Mouse (Mus musculus): ENCODE results near the gene 1500009L16Rik. TPM values are rescaled to one million over a fixed set of nuclear protein-coding genes. Genes with fewer than 3 reads are reported as not detected.

Gene 1500009L16Rik
- 36.3 and 36.6 TPM in 2 replicates for polyA plus RNA-seq (2015; fragmentation: Nextera tagmentation; extraction: Ambion mirVana)

DNA sequence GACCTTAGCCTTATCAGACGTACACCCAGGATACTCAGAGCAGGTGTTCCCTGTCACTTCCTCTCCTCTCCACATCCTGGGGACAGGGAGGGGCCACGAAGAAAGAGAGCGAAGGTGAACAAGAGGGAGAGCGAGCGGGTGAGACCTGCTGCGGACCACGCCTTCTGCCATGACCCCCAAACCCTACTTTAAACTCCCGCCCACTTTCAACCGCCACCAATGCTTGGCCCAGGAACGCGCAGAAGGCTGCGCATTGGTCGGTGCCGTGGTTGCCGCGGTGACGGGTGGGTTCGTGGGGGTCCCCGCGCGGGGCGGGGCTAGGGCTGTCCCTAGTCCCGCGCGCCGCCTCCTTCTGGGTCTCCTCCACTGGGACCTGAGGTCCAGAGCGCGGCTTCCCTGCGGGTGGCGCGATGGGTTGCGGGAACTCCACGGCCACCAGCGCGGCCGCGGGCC is at the start of gene 1500009L16Rik:
1500009L16Rik (plus strand) TSS at position 287 of the 453 bp plus-strand sequence.
- under 1% methylated on average over 37 of the region's 37 CpGs for WGBS
- H3K4me1 ChIP-seq: peaks cover 20% of the 10 kb centered on the region
- peak within 1 kb of the TSS; percentile 77 for H3K4me3 ChIP-seq (replicated peaks)
- peaks cover 3% of the 10 kb centered on the region; the same call in 1 of the 2 replicates for H3K9me3 ChIP-seq (replicated peaks)
- H3K27me3 ChIP-seq: no peaks in the 10 kb centered on the region
- H3K27ac ChIP-seq: peak within 1 kb of the TSS; percentile 13; the same call in 1 of the 2 replicates
- peak; percentile 98 for ATAC-seq (replicated peaks; ENCODE audit: low FRiP score)
- H3K36me3 ChIP-seq: no peaks in the 10 kb centered on the region
- H3K9ac ChIP-seq: peak within 1 kb of the TSS; percentile 58
- peak within 1 kb of the TSS; percentile 89 for H3K4me2 ChIP-seq

GRCm38 (mm10) chr10:83681334-83681733 is 41.3 kb upstream of the 1500009L16Rik start:
- no peak overlapping the region for H3K4me2 ChIP-seq
- no peaks in the 10 kb centered on the region for H3K9me3 ChIP-seq (replicated peaks)
- ATAC-seq (replicated peaks; ENCODE audit: low FRiP score): no peak
- 86% methylated on average over 12 of the region's 12 CpGs for WGBS
- no peaks in the 10 kb centered on the region for H3K4me1 ChIP-seq
- H3K4me3 ChIP-seq (replicated peaks): no peak overlapping the region
- no peaks in the 10 kb centered on the region for H3K36me3 ChIP-seq
- no peak overlapping the region for H3K9ac ChIP-seq
- H3K27me3 ChIP-seq: no peaks in the 10 kb centered on the region
- H3K27ac ChIP-seq: no peak overlapping the region

DNA sequence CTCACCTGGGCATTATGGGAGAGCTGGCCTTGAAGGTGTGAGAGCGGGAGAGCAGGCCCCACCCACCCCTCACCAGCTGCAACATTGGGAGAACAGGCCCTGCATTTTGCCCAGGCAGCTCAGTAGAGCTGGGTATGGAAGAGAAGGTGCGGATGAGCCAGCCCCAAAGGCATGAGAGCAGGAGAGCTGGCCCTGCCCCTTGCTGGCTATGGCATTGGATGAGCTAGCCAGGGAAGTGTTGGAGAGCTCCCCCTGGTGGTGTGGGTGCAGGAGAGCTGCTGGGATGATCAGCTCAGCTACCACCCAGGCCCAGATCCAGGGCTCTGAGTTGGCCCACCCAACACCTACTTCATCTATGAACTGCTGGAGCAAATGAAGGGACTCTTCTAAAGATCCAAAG is 34.5 kb upstream of the 1500009L16Rik start:
- Histone ChIP-seq H3K9ac (no peak overlapping the region), H3K4me3 (replicated peaks) (no peak overlapping the region), H3K36me3 (no peaks in the 10 kb centered on the region), H3K27me3 (no peaks in the 10 kb centered on the region), H3K9me3 (replicated peaks) (no peaks in the 10 kb centered on the region), H3K4me1 (no peaks in the 10 kb centered on the region), H3K27ac (no peak overlapping the region), H3K4me2 (no peak overlapping the region)
- ATAC-seq (replicated peaks; ENCODE audit: low FRiP score): no peak
- 92% methylated on average over 2 of the region's 2 CpGs for WGBS

DNA sequence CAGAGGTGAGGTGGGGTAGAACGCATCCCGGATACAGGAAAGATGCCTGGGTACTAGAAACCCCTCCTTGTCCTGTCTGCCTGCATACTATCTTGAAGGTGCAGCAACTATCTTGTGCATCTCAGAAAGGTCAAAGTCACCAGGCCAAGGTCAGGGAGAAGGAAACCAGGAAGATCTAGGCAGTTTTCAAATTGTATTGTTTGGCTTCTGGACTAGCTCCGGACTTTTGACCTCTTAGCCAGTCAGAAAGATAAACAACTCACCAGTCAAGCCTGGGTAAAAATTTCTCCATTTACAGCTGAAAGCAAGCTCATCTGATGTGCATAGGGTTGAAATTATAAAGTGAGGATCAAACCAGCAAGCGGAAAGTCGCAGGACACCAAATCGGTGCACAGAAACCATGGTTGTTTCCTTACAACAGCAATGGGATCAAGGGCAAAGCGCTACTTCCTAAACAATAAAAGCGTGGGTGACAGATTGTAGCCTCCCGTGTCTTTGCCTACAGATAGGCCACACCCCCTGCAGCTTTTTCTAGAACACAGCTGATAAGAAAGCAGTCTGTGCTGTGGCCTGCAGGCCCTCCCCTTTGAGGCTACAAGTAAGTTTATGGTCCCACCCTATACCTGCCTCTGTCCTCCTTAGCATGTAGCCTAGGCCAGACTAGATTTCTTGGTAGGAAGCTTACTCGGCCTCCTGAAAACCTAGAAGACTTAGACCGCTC is 30.3 kb upstream of the 1500009L16Rik start:
- ATAC-seq (replicated peaks; ENCODE audit: low FRiP score): no peak
- Histone ChIP-seq H3K4me2 (no peak overlapping the region), H3K9ac (no peak overlapping the region), H3K27ac (no peak overlapping the region), H3K4me1 (no peaks in the 10 kb centered on the region), H3K9me3 (replicated peaks) (no peaks in the 10 kb centered on the region), H3K27me3 (no peaks in the 10 kb centered on the region), H3K36me3 (no peaks in the 10 kb centered on the region), H3K4me3 (replicated peaks) (no peak overlapping the region)
- 78% methylated on average over 11 of the region's 11 CpGs for WGBS

DNA sequence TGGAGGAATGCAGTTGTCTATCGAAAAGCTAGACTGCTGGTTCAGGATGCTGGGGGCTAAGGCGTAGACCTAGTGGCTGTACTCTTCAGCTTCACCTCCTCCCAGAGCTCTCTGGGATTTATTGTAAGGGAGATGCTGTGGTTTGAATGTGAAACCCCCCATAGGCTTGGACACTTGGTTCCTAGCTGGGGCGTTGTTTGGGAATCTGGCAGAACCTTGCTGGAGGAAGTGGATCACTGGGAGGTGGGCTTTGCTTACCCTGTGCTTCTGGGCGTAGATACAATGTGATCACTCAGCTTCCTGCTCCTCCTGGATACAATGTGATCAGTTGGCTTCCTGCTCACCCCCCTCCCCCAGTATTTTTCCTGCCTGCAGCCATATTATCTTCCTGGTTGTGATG is 26.4 kb upstream of the 1500009L16Rik start:
- Histone ChIP-seq H3K4me1 (no peaks in the 10 kb centered on the region), H3K27me3 (no peaks in the 10 kb centered on the region), H3K9me3 (replicated peaks) (no peaks in the 10 kb centered on the region), H3K4me2 (no peak overlapping the region), H3K9ac (no peak overlapping the region), H3K27ac (no peak overlapping the region), H3K4me3 (replicated peaks) (no peak overlapping the region), H3K36me3 (no peaks in the 10 kb centered on the region)
- 74% methylated on average over 4 of the region's 4 CpGs for WGBS
- no peak for ATAC-seq (replicated peaks; ENCODE audit: low FRiP score)

- H3K9me3 ChIP-seq (replicated peaks): no peaks in the 10 kb centered on the region
- 83% methylated on average over 12 of the region's 12 CpGs for WGBS
- H3K4me1 ChIP-seq: no peaks in the 10 kb centered on the region
- no peak overlapping the region for H3K27ac ChIP-seq
- H3K27me3 ChIP-seq: no peaks in the 10 kb centered on the region
- H3K9ac ChIP-seq: no peak overlapping the region
- no peak for ATAC-seq (replicated peaks; ENCODE audit: low FRiP score)
- no peak overlapping the region for H3K4me3 ChIP-seq (replicated peaks)
- no peak overlapping the region for H3K4me2 ChIP-seq
- no peaks in the 10 kb centered on the region for H3K36me3 ChIP-seq
Observed at GRCm38 (mm10) chr10:83706628-83707027, 16.0 kb upstream of the 1500009L16Rik start.

- ATAC-seq (replicated peaks; ENCODE audit: low FRiP score): no peak
- Histone ChIP-seq H3K27me3 (no peaks in the 10 kb centered on the region), H3K36me3 (no peaks in the 10 kb centered on the region), H3K4me3 (replicated peaks) (no peak overlapping the region), H3K4me2 (no peak overlapping the region), H3K9ac (no peak overlapping the region), H3K4me1 (no peaks in the 10 kb centered on the region), H3K9me3 (replicated peaks) (no peaks in the 10 kb centered on the region), H3K27ac (no peak overlapping the region)
- WGBS: 71% methylated on average over 3 of the region's 3 CpGs
Observed at GRCm38 (mm10) chr10:83709920-83710319, 12.7 kb upstream of the 1500009L16Rik start.

DNA sequence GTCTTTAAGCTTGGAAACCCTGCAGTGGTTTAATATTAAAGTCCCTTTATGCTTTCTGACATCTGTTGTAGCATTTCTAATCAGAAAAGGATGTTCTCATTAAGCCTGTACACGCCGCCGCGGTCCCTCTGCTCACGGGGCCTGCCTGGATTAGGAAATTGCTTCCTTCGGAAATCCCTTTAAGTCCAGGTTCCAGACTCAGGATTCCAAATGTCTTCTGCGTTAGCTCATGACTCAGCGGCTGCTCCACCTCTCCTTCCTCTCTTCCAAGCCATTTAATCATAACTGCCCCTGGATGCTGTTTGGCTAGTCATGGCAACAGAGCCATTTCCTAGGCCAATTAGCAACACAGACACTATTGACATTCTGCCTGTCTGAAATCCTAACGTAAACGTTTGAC is 10.9 kb upstream of the 1500009L16Rik start:
- H3K27me3 ChIP-seq: no peaks in the 10 kb centered on the region
- no peak overlapping the region for H3K27ac ChIP-seq
- no peaks in the 10 kb centered on the region for H3K9me3 ChIP-seq (replicated peaks)
- no peak for ATAC-seq (replicated peaks; ENCODE audit: low FRiP score)
- no peak overlapping the region for H3K9ac ChIP-seq
- H3K36me3 ChIP-seq: no peaks in the 10 kb centered on the region
- no peak overlapping the region for H3K4me3 ChIP-seq (replicated peaks)
- WGBS: 74% methylated on average over 10 of the region's 10 CpGs
- H3K4me1 ChIP-seq: no peaks in the 10 kb centered on the region
- no peak overlapping the region for H3K4me2 ChIP-seq

DNA sequence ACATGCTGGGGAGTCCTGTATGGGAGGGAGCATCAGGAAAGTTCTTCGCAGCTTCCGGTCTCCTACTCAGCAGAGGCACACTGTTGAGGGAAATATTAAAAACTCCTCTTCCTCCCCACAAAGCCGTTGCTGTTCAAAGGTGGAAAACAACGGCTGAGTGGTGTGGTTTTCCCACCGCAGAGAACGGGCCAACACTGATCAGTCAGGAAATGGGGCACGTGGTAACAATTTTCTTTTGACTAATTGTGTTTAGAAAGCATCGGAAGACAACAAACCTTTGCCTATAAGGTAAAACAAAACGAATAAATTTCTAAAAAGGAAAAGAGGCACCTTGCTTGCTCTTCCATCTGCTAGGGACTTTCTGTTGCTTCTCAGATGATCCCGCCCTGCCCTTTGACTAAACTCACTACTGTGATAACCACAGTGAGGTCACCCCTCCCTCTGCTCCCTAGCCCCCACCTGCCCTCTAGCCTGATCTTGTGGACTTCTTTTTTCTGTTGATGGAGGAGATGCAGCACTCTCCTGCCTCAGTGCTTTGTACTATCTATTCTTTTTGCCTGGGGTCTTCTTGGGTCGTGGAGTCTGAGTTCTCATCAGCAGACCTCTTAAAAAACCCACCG is 3.7 kb upstream of the 1500009L16Rik start:
- H3K9me3 ChIP-seq (replicated peaks): no peaks in the 10 kb centered on the region
- 87% methylated on average over 12 of the region's 12 CpGs for WGBS
- no peak overlapping the region for H3K4me3 ChIP-seq (replicated peaks)
- no peak overlapping the region for H3K9ac ChIP-seq
- H3K27ac ChIP-seq: no peak overlapping the region
- no peak for ATAC-seq (replicated peaks; ENCODE audit: low FRiP score)
- H3K27me3 ChIP-seq: no peaks in the 10 kb centered on the region
- peaks cover 17% of the 10 kb centered on the region for H3K4me1 ChIP-seq
- no peaks in the 10 kb centered on the region for H3K36me3 ChIP-seq
- no peak overlapping the region for H3K4me2 ChIP-seq

DNA sequence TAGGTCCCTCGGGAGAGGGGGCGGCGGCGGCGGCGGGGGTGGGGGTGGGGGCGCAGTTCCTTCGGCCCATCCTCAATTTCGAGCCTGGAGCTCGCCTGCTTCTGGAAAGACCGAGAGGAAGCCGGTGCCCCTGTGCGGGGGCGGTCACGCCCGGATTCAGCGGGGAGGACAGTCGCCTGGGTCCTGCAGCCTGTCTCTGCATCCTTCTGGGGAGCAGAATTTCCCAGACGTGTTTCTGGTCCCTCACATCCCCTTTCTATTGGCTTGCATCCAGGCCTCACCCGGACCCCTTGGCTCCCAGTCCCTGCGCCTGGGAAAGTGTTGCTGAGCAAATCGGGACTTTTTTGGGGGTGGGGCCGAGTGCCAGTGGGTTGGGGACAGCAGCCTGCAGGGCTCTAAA is 390 bp downstream of the 1500009L16Rik start:
- WGBS: under 1% methylated on average over 23 of the region's 23 CpGs
- no peaks in the 10 kb centered on the region for H3K27me3 ChIP-seq
- peak overlapping the region; percentile 77 for H3K4me3 ChIP-seq (replicated peaks)
- no peaks in the 10 kb centered on the region for H3K36me3 ChIP-seq
- H3K9ac ChIP-seq: peak overlapping the region; percentile 58
- peak overlapping the region; percentile 13; the same call in 1 of the 2 replicates for H3K27ac ChIP-seq
- peaks cover 20% of the 10 kb centered on the region for H3K4me1 ChIP-seq
- peak; percentile 66 for ATAC-seq (replicated peaks; ENCODE audit: low FRiP score)
- peak overlapping the region; percentile 89 for H3K4me2 ChIP-seq
- H3K9me3 ChIP-seq (replicated peaks): peaks cover 3% of the 10 kb centered on the region; the same call in 1 of the 2 replicates

DNA sequence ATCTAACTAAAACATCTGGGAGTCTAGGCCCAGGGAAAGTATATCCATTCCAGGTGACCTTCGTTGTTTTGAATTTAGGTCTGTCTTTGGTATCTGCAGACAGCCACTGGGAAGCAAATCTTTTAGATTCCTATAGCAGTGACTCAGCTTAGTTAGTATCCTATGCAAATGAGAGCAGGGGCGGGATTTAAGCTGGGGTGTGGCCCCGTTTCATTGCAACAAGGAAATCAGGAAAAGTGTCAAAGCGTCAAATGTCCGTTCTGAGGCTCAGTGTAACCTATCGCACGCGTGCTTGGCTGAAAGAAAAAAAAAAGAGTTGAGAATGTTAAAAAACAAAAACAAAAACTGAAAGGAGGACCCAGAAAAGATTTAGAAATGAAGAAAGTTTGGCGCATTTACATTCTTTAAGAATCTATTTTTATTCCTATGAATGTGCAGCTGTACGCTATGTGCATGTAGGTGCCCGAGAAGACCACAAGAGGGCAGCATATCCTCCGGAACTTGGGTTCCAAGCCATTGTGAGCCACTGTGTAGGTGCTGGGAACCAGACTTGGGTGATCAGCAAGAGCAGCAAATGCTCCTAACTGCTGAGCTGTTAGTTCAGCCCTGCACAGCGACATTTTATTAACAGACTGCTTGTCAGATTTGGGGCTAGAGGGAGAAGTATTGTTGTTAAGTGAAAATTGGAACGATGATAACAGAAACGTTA is 1.8 kb downstream of the 1500009L16Rik start:
- WGBS: 90% methylated on average over 15 of the region's 15 CpGs
- H3K36me3 ChIP-seq: no peaks in the 10 kb centered on the region
- H3K4me3 ChIP-seq (replicated peaks): no peak overlapping the region
- peaks cover 3% of the 10 kb centered on the region; the same call in 1 of the 2 replicates for H3K9me3 ChIP-seq (replicated peaks)
- H3K27me3 ChIP-seq: no peaks in the 10 kb centered on the region
- H3K9ac ChIP-seq: no peak overlapping the region
- H3K27ac ChIP-seq: no peak overlapping the region
- no peak for ATAC-seq (replicated peaks; ENCODE audit: low FRiP score)
- peak overlapping the region; percentile 89 for H3K4me2 ChIP-seq
- H3K4me1 ChIP-seq: peaks cover 20% of the 10 kb centered on the region

DNA sequence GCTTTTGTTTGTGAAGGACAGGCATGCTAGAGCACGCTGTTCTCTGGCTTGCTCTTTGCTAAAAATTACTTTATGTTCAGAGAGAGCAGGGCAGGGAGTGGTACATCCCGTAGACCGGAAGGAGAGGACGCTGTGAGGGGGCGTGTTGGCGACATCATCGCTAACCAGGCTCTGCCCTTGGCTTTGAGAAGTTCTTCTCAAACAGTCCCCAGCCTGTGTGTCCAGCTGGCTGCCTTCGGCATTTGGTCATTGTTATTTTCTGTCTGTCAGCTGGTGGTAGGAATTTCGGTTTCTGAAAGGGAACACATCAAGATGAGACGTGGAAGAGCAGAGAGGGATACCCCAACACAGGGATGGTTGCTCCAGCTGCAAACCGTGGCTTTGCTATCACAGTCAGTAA is 3.5 kb downstream of the 1500009L16Rik start:
- peak overlapping the region; percentile 3; the same call in 1 of the 2 replicates for H3K27ac ChIP-seq

More for the DNA sequence above, 3.5 kb downstream of the 1500009L16Rik start:
- H3K4me2 ChIP-seq: no peak overlapping the region
- no peak overlapping the region for H3K9ac ChIP-seq
- H3K4me3 ChIP-seq (replicated peaks): no peak overlapping the region
- H3K36me3 ChIP-seq: no peaks in the 10 kb centered on the region
- peaks cover 20% of the 10 kb centered on the region for H3K4me1 ChIP-seq
- no peak for ATAC-seq (replicated peaks; ENCODE audit: low FRiP score)
- no peaks in the 10 kb centered on the region for H3K27me3 ChIP-seq
- 61% methylated on average over 11 of the region's 11 CpGs for WGBS
- H3K9me3 ChIP-seq (replicated peaks): peaks cover 3% of the 10 kb centered on the region; the same call in 1 of the 2 replicates

All from kidney, embryonic 15.5 days (tissue).